Mouse (Mus musculus) monocyte, adult 59 days (primary cell): Measurements from ENCODE around the gene Cabp5. TPM values are rescaled to one million over a fixed set of nuclear protein-coding genes. Genes with fewer than 3 reads are reported as not detected.

Experiments used
- total RNA-seq, 2 experiments: library from RNA; stranded (reverse); gene quantifications; one replicate each; pipeline ENCODE4 v1.2.4; 2023

Cabp5 gene
- not detected for total RNA-seq

GRCm38 (mm10) chr7:13397832-13398231, at the start of gene Cabp5:
Cabp5 (plus strand) TSS chr7:13398132.

DNA sequence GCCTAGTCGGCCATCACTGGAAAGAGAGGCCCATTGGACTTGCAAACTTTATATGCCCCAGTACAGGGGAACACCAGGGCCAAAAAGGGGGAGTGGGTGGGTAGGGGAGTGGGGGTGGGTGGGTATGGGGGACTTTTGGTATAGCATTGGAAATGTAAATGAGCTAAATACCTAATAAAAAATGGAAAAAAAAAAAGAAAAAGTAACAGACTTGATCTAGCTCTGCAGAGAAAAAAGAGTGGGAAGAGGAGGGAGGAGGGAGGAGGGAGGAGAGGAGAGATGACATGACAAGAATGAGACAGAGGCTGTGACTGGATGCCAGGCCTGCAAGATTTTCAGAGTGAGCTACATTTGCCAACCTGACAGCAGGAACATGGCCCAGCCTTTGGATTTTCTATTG, 52.6 kb downstream of the Cabp5 start, which contains the start of gene Bsph1:
Gene Bsph1 (plus strand): TSS at position 301 of the 400 bp plus-strand sequence.

Other genes starting within 250 kb of the Cabp5 start
- gene Vmn1r88, start 238.6 kb upstream of the Cabp5 start, total RNA-seq = under 1 TPM in 1 of 2 experiments, not detected in 1; 0.09 TPM
- gene Vmn1r89, start 185.1 kb upstream of the Cabp5 start, total RNA-seq = not detected
- gene Lig1, start 120.8 kb upstream of the Cabp5 start, total RNA-seq = 10 to 100 TPM; 12.4 to 14.4 TPM
- gene Zswim9, start 119.4 kb upstream of the Cabp5 start, total RNA-seq = 1 to 10 TPM; 1.9 to 2.6 TPM
- under 1 TPM in 1 of 2 experiments, not detected in 1; 0.55 TPM for gene Pla2g4c, start 73.5 kb upstream of the Cabp5 start, total RNA-seq
- gene Bsph1, start 52.7 kb downstream of the Cabp5 start, total RNA-seq = not detected
- gene Bsph2, start 172.9 kb downstream of the Cabp5 start, total RNA-seq = not detected
- gene Sult2a5, start 225.8 kb downstream of the Cabp5 start, total RNA-seq = not detected